Mouse (Mus musculus) hindbrain, embryonic 16.5 days (tissue): Measurements from ENCODE around the gene Rtp4. TPM values are rescaled to one million over a fixed set of nuclear protein-coding genes. Genes with fewer than 3 reads are reported as not detected.
A peak's percentile ranks its signal among the peaks of the same experiment; 100 is the strongest.

Experiments
- ATAC-seq: fragments of 200-750 bp; cut with Nextera tagmentation; 2 replicates; pipeline ENCODE4 v1.8.0; 2017; ENCODE audit warnings: moderate TSS enrichment, moderate library complexity
- H3K27ac ChIP-seq: fragments of 300-500 bp; sonication (generic); 2 replicates; pipeline ENCODE4 v1.5.1; 2014; ENCODE audit warnings: low read depth, mild to moderate bottlenecking, control low read depth, low read length, moderate library complexity
- H3K27me3 ChIP-seq: fragments of 300-500 bp; sonication (generic); replicated peaks from 2 replicates; pipeline ENCODE4 v1.6.1; 2014; ENCODE audit warnings: low read length; ENCODE audit not compliant: control insufficient read depth, insufficient read depth
- H3K36me3 ChIP-seq: fragments of 300-500 bp; sonication (generic); 2 replicates; pipeline ENCODE4 v1.6.1; 2014; ENCODE audit warnings: mild to moderate bottlenecking, low read length, moderate library complexity, mixed read lengths; ENCODE audit not compliant: control insufficient read depth, insufficient read depth
- H3K4me1 ChIP-seq: fragments of 300-500 bp; sonication (generic); 2 replicates; pipeline ENCODE4 v1.6.1; 2014; ENCODE audit warnings: low read depth, low read length; ENCODE audit not compliant: control insufficient read depth, insufficient read depth
- H3K4me2 ChIP-seq: fragments of 300-500 bp; sonication (generic); 2 replicates; pipeline ENCODE4 v1.6.1; 2014; ENCODE audit warnings: mild to moderate bottlenecking, low read length, control low read depth, moderate library complexity
- H3K4me3 ChIP-seq: fragments of 300-500 bp; sonication (generic); 2 replicates; pipeline ENCODE4 v1.5.1; 2014; ENCODE audit warnings: mild to moderate bottlenecking, low read length, control low read depth, moderate library complexity
- H3K9ac ChIP-seq: fragments of 300-500 bp; sonication (generic); 2 replicates; pipeline ENCODE4 v1.6.1; 2014; ENCODE audit warnings: low read depth, mild to moderate bottlenecking, control low read depth, low read length, moderate library complexity
- H3K9me3 ChIP-seq: fragments of 300-500 bp; sonication (generic); 2 replicates; pipeline ENCODE4 v1.6.1; 2014; ENCODE audit warnings: mild to moderate bottlenecking, low read length, moderate library complexity; ENCODE audit not compliant: control insufficient read depth
- WGBS: fragments of 180-500 bp; shearing (Covaris S2); extraction: QIAGEN DNeasy Blood & Tissue Kit; methylation state at CpG from one replicate; pipeline ENCODE4 v1.1.7; 2014; 5-methylcytosine and 5-hydroxymethylcytosine counted together
- polyA plus RNA-seq: library from polyadenylated mRNA; unstranded; fragments of >200 nt; fragmentation: Nextera tagmentation; extraction: Ambion mirVana; gene quantifications from 2 replicates; pipeline ENCODE4 v1.2.1, GENCODE M21; 2015

The Rtp4 gene
- polyA plus RNA-seq, 1 experiment from 2014 or later, result 4.3 TPM

GRCm38 (mm10) chr16:23591119-23592105 lies 71.3 kb downstream of the Rtp4 start:
- Histone ChIP-seq H3K9me3 (peaks cover 7% of the 10 kb centered on the region; the same call in 1 of the 2 replicates), H3K9ac (no peak overlapping the region), H3K27me3 (no peaks in the 10 kb centered on the region), H3K4me3 (no peak overlapping the region), H3K4me1 (no peaks in the 10 kb centered on the region), H3K4me2 (no peak overlapping the region), H3K27ac (no peak overlapping the region), H3K36me3 (no peaks in the 10 kb centered on the region)
- ATAC-seq, result no peak
- 79% methylated on average over 5 of the region's 5 CpGs for WGBS

GRCm38 (mm10) chr16:23592501-23592900 lies 72.4 kb downstream of the Rtp4 start:
- Histone ChIP-seq H3K4me1 (no peaks in the 10 kb centered on the region), H3K4me2 (no peak overlapping the region), H3K27ac (no peak overlapping the region), H3K9me3 (peaks cover 7% of the 10 kb centered on the region; the same call in 1 of the 2 replicates), H3K36me3 (no peaks in the 10 kb centered on the region), H3K27me3 (no peaks in the 10 kb centered on the region), H3K9ac (no peak overlapping the region), H3K4me3 (no peak overlapping the region)
- ATAC-seq, result no peak

- H3K4me3 ChIP-seq, result no peak overlapping the region
- H3K4me2 ChIP-seq, result no peak overlapping the region
- H3K9me3 ChIP-seq, result no peaks in the 10 kb centered on the region
- ATAC-seq, result no peak
- H3K4me1 ChIP-seq, result no peaks in the 10 kb centered on the region
- H3K27ac ChIP-seq, result no peak overlapping the region
- H3K27me3 ChIP-seq, result no peaks in the 10 kb centered on the region
- WGBS, result 46% methylated on average over 3 of the region's 3 CpGs
- no peak overlapping the region for H3K9ac ChIP-seq
- H3K36me3 ChIP-seq, result no peaks in the 10 kb centered on the region
Measured at GRCm38 (mm10) chr16:23596696-23597095, 76.6 kb downstream of the Rtp4 start.

GRCm38 (mm10) chr16:23597968-23598367 lies 77.9 kb downstream of the Rtp4 start:
- H3K9ac ChIP-seq, result no peak overlapping the region
- no peak for ATAC-seq
- no peaks in the 10 kb centered on the region for H3K9me3 ChIP-seq
- no peak overlapping the region for H3K4me3 ChIP-seq
- no peaks in the 10 kb centered on the region for H3K27me3 ChIP-seq
- no peaks in the 10 kb centered on the region for H3K36me3 ChIP-seq
- no peaks in the 10 kb centered on the region for H3K4me1 ChIP-seq
- no peak overlapping the region for H3K27ac ChIP-seq
- no peak overlapping the region for H3K4me2 ChIP-seq

- no peaks in the 10 kb centered on the region for H3K36me3 ChIP-seq
- H3K27me3 ChIP-seq, result no peaks in the 10 kb centered on the region
- 89% methylated on average over 2 of the region's 2 CpGs for WGBS
- no peak overlapping the region for H3K27ac ChIP-seq
- no peaks in the 10 kb centered on the region for H3K4me1 ChIP-seq
- H3K9ac ChIP-seq, result no peak overlapping the region
- H3K9me3 ChIP-seq, result no peaks in the 10 kb centered on the region; the same call in 1 of the 2 replicates
- ATAC-seq, result no peak
- H3K4me2 ChIP-seq, result no peak overlapping the region
- H3K4me3 ChIP-seq, result no peak overlapping the region
Measured at GRCm38 (mm10) chr16:23606220-23606619, 86.1 kb downstream of the Rtp4 start.

GRCm38 (mm10) chr16:23606651-23607050 lies 86.6 kb downstream of the Rtp4 start:
- 89% methylated on average over 7 of the region's 7 CpGs for WGBS
- Histone ChIP-seq H3K27ac (no peak overlapping the region), H3K4me2 (no peak overlapping the region), H3K4me1 (no peaks in the 10 kb centered on the region), H3K9me3 (no peaks in the 10 kb centered on the region; the same call in 1 of the 2 replicates), H3K27me3 (no peaks in the 10 kb centered on the region), H3K4me3 (no peak overlapping the region), H3K36me3 (no peaks in the 10 kb centered on the region), H3K9ac (no peak overlapping the region)
- ATAC-seq, result no peak

GRCm38 (mm10) chr16:23607911-23608410 lies 87.9 kb downstream of the Rtp4 start:
- Histone ChIP-seq H3K9me3 (no peaks in the 10 kb centered on the region; the same call in 1 of the 2 replicates), H3K27ac (no peak overlapping the region), H3K9ac (no peak overlapping the region), H3K4me1 (no peaks in the 10 kb centered on the region), H3K27me3 (no peaks in the 10 kb centered on the region), H3K4me3 (no peak overlapping the region), H3K36me3 (no peaks in the 10 kb centered on the region), H3K4me2 (no peak overlapping the region)
- no peak for ATAC-seq
- WGBS, result 33% methylated on average over 1 of the region's 1 CpGs

- H3K27ac ChIP-seq, result no peak overlapping the region
- WGBS, result 42% methylated on average over 11 of the region's 11 CpGs
- no peaks in the 10 kb centered on the region for H3K4me1 ChIP-seq
- no peaks in the 10 kb centered on the region for H3K36me3 ChIP-seq
- H3K9me3 ChIP-seq, result no peaks in the 10 kb centered on the region; the same call in 1 of the 2 replicates
- peak; percentile 65 for ATAC-seq
- H3K27me3 ChIP-seq, result no peaks in the 10 kb centered on the region
- peak overlapping the region; percentile 4; the same call in 1 of the 2 replicates for H3K4me3 ChIP-seq
- H3K9ac ChIP-seq, result no peak overlapping the region
- peak overlapping the region; percentile 32 for H3K4me2 ChIP-seq
Measured at GRCm38 (mm10) chr16:23609748-23610185, 89.7 kb downstream of the Rtp4 start.

- H3K27ac ChIP-seq, result no peak overlapping the region
- no peaks in the 10 kb centered on the region for H3K9me3 ChIP-seq
- WGBS, result 36% methylated on average over 4 of the region's 4 CpGs
- H3K4me1 ChIP-seq, result no peaks in the 10 kb centered on the region
- ATAC-seq, result peak; percentile 83
- no peaks in the 10 kb centered on the region for H3K27me3 ChIP-seq
- H3K9ac ChIP-seq, result no peak overlapping the region
- H3K4me3 ChIP-seq, result no peak overlapping the region
- H3K36me3 ChIP-seq, result no peaks in the 10 kb centered on the region
- no peak overlapping the region for H3K4me2 ChIP-seq
Measured at GRCm38 (mm10) chr16:23624205-23624604, 104.1 kb downstream of the Rtp4 start.
